Mouse (Mus musculus): Measurements from ENCODE around the gene Apoa1. TPM values are rescaled to one million over a fixed set of nuclear protein-coding genes. Genes with fewer than 3 reads are reported as not detected.

Apoa1 gene
- total and polyA plus RNA-seq, 3 experiments: 1.8 to 16.1 TPM; not detected in 1

DNA sequence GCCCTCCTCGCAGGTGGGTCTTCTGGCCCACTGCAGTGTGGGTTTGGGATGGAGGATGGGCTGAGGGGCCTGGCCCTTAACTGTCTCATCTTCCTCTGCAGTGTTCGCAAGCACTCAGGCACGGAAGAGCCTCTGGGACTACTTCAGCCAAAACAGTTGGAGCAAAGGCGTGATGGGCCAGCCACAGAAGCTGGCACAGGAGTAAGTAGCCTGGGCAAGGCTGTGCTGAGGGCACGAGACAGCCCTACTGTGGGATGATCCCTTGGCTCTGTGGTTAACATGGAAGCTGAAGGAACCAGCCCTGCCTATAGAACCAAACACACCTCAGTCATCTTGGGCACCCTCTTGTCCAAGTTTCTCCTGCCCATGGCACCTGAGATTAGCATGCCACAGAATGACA lies 40.7 kb downstream of the Apoa1 start:
- peaks cover 3 to 6% of the 10 kb centered on the region in 2 experiments; a peak in 3 of 4 replicates for H3K4me1 ChIP-seq (ENCODE audit: control insufficient read depth in 1 of 2, insufficient read depth in 2 of 2, low read length in 2 of 2)
- no peaks in the 10 kb centered on the region for H3K27me3 ChIP-seq (ENCODE audit: control insufficient read depth in 1 of 2, insufficient read depth in 2 of 2, low read length in 2 of 2)

GRCm38 (mm10) chr9:46270782-46271181 lies 42.4 kb downstream of the Apoa1 start:
- TF ChIP-seq E2F4 (IDR thresholded peaks at IDR 0.05; ENCODE audit: borderline replicate concordance, low read depth, low read length): no peak
- TF ChIP-seq SMC3 (IDR thresholded peaks at IDR 0.05; ENCODE audit: low read depth, low read length): no peak
- Histone ChIP-seq H3K27ac (ENCODE audit: control insufficient read depth, low read depth, low read length) (no peak overlapping the region), H3K9me3 (replicated peaks; ENCODE audit: insufficient read depth, low read length) (no peaks in the 10 kb centered on the region), H3K27me3 (ENCODE audit: control insufficient read depth in 1 of 2, insufficient read depth in 2 of 2, low read length in 2 of 2) (no peaks in the 10 kb centered on the region), H3K4me3 (ENCODE audit: control insufficient read depth in 1 of 2, insufficient read depth in 1 of 2, low read depth in 2 of 2, low read length in 2 of 2) (no peak overlapping the region), H3K79me2 (ENCODE audit: control insufficient read depth, insufficient read depth, low read length, poor library complexity) (peaks cover 24% of the 10 kb centered on the region), H3K4me1 (ENCODE audit: control insufficient read depth in 1 of 2, insufficient read depth in 2 of 2, low read length in 2 of 2) (peaks cover 5 to 14% of the 10 kb centered on the region in 2 experiments; a peak in 3 of 4 replicates), H3K36me3 (ENCODE audit: control insufficient read depth in 1 of 2, insufficient read depth in 2 of 2, low read length in 2 of 2) (peaks cover 10 to 19% of the 10 kb centered on the region in 2 experiments), H3K9ac (ENCODE audit: control insufficient read depth, low read depth, low read length, poor library complexity, severe bottlenecking) (no peak overlapping the region)
- DNase-seq (ENCODE audit: low read depth, low spot score): no peak

More for the DNA sequence above, 40.7 kb downstream of the Apoa1 start:
- Histone ChIP-seq H3K9ac (ENCODE audit: control insufficient read depth, low read depth, low read length, poor library complexity, severe bottlenecking) (no peak overlapping the region), H3K36me3 (ENCODE audit: control insufficient read depth in 1 of 2, insufficient read depth in 2 of 2, low read length in 2 of 2) (peaks cover 0 to 9% of the 10 kb centered on the region in 2 experiments; a peak in 2 of 4 replicates), H3K27ac (ENCODE audit: control insufficient read depth, low read depth, low read length) (no peak overlapping the region), H3K79me2 (ENCODE audit: control insufficient read depth, insufficient read depth, low read length, poor library complexity) (peaks cover 12% of the 10 kb centered on the region), H3K4me3 (ENCODE audit: control insufficient read depth in 1 of 2, insufficient read depth in 1 of 2, low read depth in 2 of 2, low read length in 2 of 2) (no peak overlapping the region), H3K9me3 (replicated peaks; ENCODE audit: insufficient read depth, low read length) (no peaks in the 10 kb centered on the region)
- TF ChIP-seq UBTF (IDR thresholded peaks at IDR 0.05; ENCODE audit: borderline replicate concordance, insufficient read depth, low read depth, low read length) (no peak), HCFC1 (IDR thresholded peaks at IDR 0.05; ENCODE audit: low read depth, low read length) (no peak), TCF12 (IDR thresholded peaks at IDR 0.05; ENCODE audit: low read depth, low read length) (no peak), ELF1 (IDR thresholded peaks at IDR 0.05; ENCODE audit: low read depth, low read length) (no peak), POLR2AphosphoS2 (IDR thresholded peaks at IDR 0.05; ENCODE audit: low read length) (no peak), GATA1 (IDR thresholded peaks at IDR 0.05; ENCODE audit: low read depth, low read length) (no peak), ZC3H11A (IDR thresholded peaks at IDR 0.05; ENCODE audit: low read depth, low read length) (no peak)
- no peak for DNase-seq (ENCODE audit: low read depth, low spot score)

DNA sequence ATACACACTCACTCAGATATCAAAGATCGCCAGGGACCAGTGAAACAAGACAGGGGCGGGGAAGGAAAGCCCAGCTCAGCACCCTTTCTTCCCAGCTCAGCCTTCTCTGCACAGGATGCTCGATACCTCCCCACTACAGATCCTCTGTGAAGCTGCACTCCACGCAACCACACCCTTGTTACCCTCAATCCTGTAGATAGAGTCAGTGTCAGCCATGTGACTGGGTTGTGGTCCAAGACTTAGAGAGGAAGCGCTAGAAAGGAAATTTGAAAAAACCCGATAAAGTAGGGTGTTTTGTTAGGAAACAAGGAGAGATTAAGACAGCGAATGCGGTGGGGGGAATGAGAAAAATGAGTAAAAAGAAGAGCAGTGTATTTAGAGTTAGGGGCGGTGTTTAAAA lies 43.7 kb downstream of the Apoa1 start:
- peak overlapping the region; percentile 88 for H3K27ac ChIP-seq (ENCODE audit: control insufficient read depth, low read depth, low read length)
- no peaks in the 10 kb centered on the region for H3K9me3 ChIP-seq (replicated peaks; ENCODE audit: insufficient read depth, low read length)
- peak; percentile 88 for DNase-seq (ENCODE audit: low read depth, low spot score)
- H3K36me3 ChIP-seq (ENCODE audit: control insufficient read depth in 1 of 2, insufficient read depth in 2 of 2, low read length in 2 of 2): peaks cover 10 to 19% of the 10 kb centered on the region in 2 experiments
- no peaks in the 10 kb centered on the region for H3K27me3 ChIP-seq (ENCODE audit: control insufficient read depth in 1 of 2, insufficient read depth in 2 of 2, low read length in 2 of 2)
- H3K4me3 ChIP-seq (ENCODE audit: control insufficient read depth in 1 of 2, insufficient read depth in 1 of 2, low read depth in 2 of 2, low read length in 2 of 2): peak overlapping the region; percentile 79 to 89
- H3K9ac ChIP-seq (ENCODE audit: control insufficient read depth, low read depth, low read length, poor library complexity, severe bottlenecking): peak overlapping the region; percentile 67
- peaks cover 27% of the 10 kb centered on the region for H3K79me2 ChIP-seq (ENCODE audit: control insufficient read depth, insufficient read depth, low read length, poor library complexity)
- H3K4me1 ChIP-seq (ENCODE audit: control insufficient read depth in 1 of 2, insufficient read depth in 2 of 2, low read length in 2 of 2): peaks cover 5 to 14% of the 10 kb centered on the region in 2 experiments; a peak in 3 of 4 replicates
- no peak for TF ChIP-seq POLR2AphosphoS5 (IDR thresholded peaks at IDR 0.05; ENCODE audit: borderline replicate concordance, low read depth, low read length)
- TF ChIP-seq POLR2AphosphoS2 (IDR thresholded peaks at IDR 0.05; ENCODE audit: low read length): no peak
- peak; percentile 91 for TF ChIP-seq USF1 (IDR thresholded peaks at IDR 0.05; ENCODE audit: low read depth, low read length)
- no peak for TF ChIP-seq UBTF (IDR thresholded peaks at IDR 0.05; ENCODE audit: borderline replicate concordance, insufficient read depth, low read depth, low read length)
- TF ChIP-seq SMC3 (IDR thresholded peaks at IDR 0.05; ENCODE audit: low read depth, low read length): no peak
- TF ChIP-seq MYB (IDR thresholded peaks at IDR 0.05; ENCODE audit: low read depth, low read length): no peak
- peak; percentile 86 for TF ChIP-seq MAX (IDR thresholded peaks at IDR 0.05; ENCODE audit: low read length)
- TF ChIP-seq SIN3A (IDR thresholded peaks at IDR 0.05; ENCODE audit: low read length): peak; percentile 76
- TF ChIP-seq GABPA (IDR thresholded peaks at IDR 0.05; ENCODE audit: low read depth, low read length): no peak
- no peak for TF ChIP-seq CHD1 (IDR thresholded peaks at IDR 0.05; ENCODE audit: low read depth, low read length)
- TF ChIP-seq POLR2A (IDR thresholded peaks at IDR 0.05; ENCODE audit: control insufficient read depth in 1 of 2, insufficient read depth in 1 of 2, low read depth in 1 of 2, low read length in 2 of 2, poor library complexity in 1 of 2): no peak; a peak in 1 of 4 replicates
- peak; percentile 83 for TF ChIP-seq RCOR1 (IDR thresholded peaks at IDR 0.05; ENCODE audit: low read depth, low read length)
- TF ChIP-seq MEF2A (IDR thresholded peaks at IDR 0.05; ENCODE audit: extremely low read depth, insufficient replicate concordance, low read depth, low read length, poor library complexity, severe bottlenecking): no peak
- no peak for TF ChIP-seq KAT2A (conservative IDR thresholded peaks at IDR 0.05; ENCODE audit: low read depth, low read length)
- peak; percentile 56; the same call in 1 of the 2 replicates for TF ChIP-seq ZNF384 (IDR thresholded peaks at IDR 0.05; ENCODE audit: low read depth, low read length)
- peak; percentile 59; the same call in 1 of the 2 replicates for TF ChIP-seq BHLHE40 (IDR thresholded peaks at IDR 0.05; ENCODE audit: borderline replicate concordance, low read depth, low read length)
- TF ChIP-seq ELF1 (IDR thresholded peaks at IDR 0.05; ENCODE audit: low read depth, low read length): no peak
- no peak for TF ChIP-seq CTCF (IDR thresholded peaks at IDR 0.05 in 2 of 3, conservative IDR thresholded peaks at IDR 0.05 in 1 of 3; ENCODE audit: control insufficient read depth in 1 of 3, insufficient read depth in 1 of 3, low read depth in 2 of 3, low read length in 3 of 3, poor library complexity in 1 of 3, severe bottlenecking in 1 of 3)
- TF ChIP-seq ETS1 (IDR thresholded peaks at IDR 0.05; ENCODE audit: low read depth, low read length): peak; percentile 78
- TF ChIP-seq E2F4 (IDR thresholded peaks at IDR 0.05; ENCODE audit: borderline replicate concordance, low read depth, low read length): no peak
- no peak for TF ChIP-seq ZMIZ1 (IDR thresholded peaks at IDR 0.05; ENCODE audit: low read depth, low read length)
